Mouse (Mus musculus): ENCODE data around the gene Kirrel3.
A peak's percentile ranks its signal among the peaks of the same experiment; 100 is the strongest.

Kirrel3 gene

GRCm38 (mm10) chr9:35039846-35040245, 554.2 kb downstream of the Kirrel3 start:
- DNase-seq = no peak

GRCm38 (mm10) chr9:35041493-35041892, 555.8 kb downstream of the Kirrel3 start:
- no peak for DNase-seq

GRCm38 (mm10) chr9:35043619-35044018, 557.9 kb downstream of the Kirrel3 start:
- no peak for DNase-seq

- DNase-seq = no peak
Measured at GRCm38 (mm10) chr9:35044458-35044857, 558.8 kb downstream of the Kirrel3 start.

GRCm38 (mm10) chr9:35045031-35045531, 559.4 kb downstream of the Kirrel3 start:
- peak; percentile 2 for DNase-seq

GRCm38 (mm10) chr9:35045756-35046155, 560.1 kb downstream of the Kirrel3 start:
- DNase-seq = peak; percentile 11

GRCm38 (mm10) chr9:35048449-35048848, 562.8 kb downstream of the Kirrel3 start:
- DNase-seq = peak; percentile 0

- DNase-seq = no peak
Measured at GRCm38 (mm10) chr9:35049891-35050527, 564.3 kb downstream of the Kirrel3 start.

GRCm38 (mm10) chr9:35050701-35051454, 565.2 kb downstream of the Kirrel3 start:
- DNase-seq = peak; percentile 0

GRCm38 (mm10) chr9:35051666-35052065, 566.0 kb downstream of the Kirrel3 start:
- peak; percentile 6 for DNase-seq

- DNase-seq = peak; percentile 1
Measured at GRCm38 (mm10) chr9:35052671-35053070, 567.0 kb downstream of the Kirrel3 start.

- DNase-seq = peak; percentile 1
Measured at GRCm38 (mm10) chr9:35053081-35053480, 567.4 kb downstream of the Kirrel3 start.

- peak; percentile 2 for DNase-seq
Measured at GRCm38 (mm10) chr9:35053669-35054068, 568.0 kb downstream of the Kirrel3 start.

GRCm38 (mm10) chr9:35055528-35056330, 570.0 kb downstream of the Kirrel3 start:
- DNase-seq = peak; percentile 1

- DNase-seq = no peak
Measured at GRCm38 (mm10) chr9:35056611-35057010, 570.9 kb downstream of the Kirrel3 start.

- peak; percentile 0 for DNase-seq
Measured at GRCm38 (mm10) chr9:35057631-35058030, 571.9 kb downstream of the Kirrel3 start.

GRCm38 (mm10) chr9:35058186-35058585, 572.5 kb downstream of the Kirrel3 start:
- DNase-seq = peak; percentile 1

- DNase-seq = peak; percentile 59
Measured at GRCm38 (mm10) chr9:35058596-35059354, 573.1 kb downstream of the Kirrel3 start.

- peak; percentile 1 for DNase-seq
Measured at GRCm38 (mm10) chr9:35059881-35060280, 574.2 kb downstream of the Kirrel3 start.

GRCm38 (mm10) chr9:35061446-35061845, 575.8 kb downstream of the Kirrel3 start:
- DNase-seq = peak; percentile 48
